Mouse (Mus musculus): ENCODE measurements around the gene Creld2. TPM values are rescaled to one million over a fixed set of nuclear protein-coding genes. Genes with fewer than 3 reads are reported as not detected.
A peak's percentile ranks its signal among the peaks of the same experiment; 100 is the strongest.

The Creld2 gene
- polyA plus RNA-seq, 1 experiment = 36.2 TPM

- no peak for DNase-seq (ENCODE audit: low spot score)
These were observed 33.7 kb downstream of the Creld2 start for GRCm38 (mm10) chr15:88853106-88853505.

DNA sequence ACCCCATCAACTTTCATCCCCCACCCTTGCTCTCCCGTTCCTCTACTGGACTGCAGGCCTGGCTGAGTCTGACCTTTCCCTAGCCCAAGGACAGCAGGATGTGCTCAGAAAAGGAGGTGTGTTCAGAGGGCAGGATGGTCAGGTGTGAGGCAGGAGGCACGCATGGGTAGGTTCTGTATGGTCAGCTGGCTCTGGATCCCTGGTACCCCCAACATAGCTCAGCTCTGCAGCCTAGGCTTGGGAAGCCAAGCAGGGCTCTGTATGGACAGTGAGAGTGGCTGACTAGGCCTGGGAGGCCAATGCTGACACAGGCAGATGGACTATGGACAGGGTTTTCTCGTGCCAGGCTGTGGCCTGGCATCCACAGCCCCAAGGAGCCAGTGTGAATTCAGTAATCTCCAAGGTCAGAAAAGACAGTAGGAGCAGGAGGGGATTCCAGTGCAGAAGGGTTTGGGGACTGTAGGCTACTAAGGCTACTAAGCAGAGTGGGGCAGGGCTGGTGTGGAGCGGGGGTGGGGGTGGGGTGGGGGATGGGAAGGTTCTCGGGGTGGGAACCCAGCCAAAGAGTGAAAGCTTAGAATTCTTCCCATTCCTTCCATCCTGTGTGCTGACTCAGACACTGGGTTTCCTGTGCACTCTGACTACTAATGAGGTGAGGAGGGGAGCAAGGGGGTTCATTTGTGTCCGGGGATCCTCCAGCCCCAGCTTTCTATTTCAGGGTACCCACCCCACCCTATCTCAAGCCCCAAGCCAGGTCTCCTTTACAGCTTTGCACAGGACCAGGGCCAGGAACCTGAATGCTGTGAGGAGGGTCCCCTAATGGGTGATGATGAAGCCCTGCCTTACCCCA lies 34.9 kb downstream of the Creld2 start:
- no peak for DNase-seq (ENCODE audit: low spot score)

DNA sequence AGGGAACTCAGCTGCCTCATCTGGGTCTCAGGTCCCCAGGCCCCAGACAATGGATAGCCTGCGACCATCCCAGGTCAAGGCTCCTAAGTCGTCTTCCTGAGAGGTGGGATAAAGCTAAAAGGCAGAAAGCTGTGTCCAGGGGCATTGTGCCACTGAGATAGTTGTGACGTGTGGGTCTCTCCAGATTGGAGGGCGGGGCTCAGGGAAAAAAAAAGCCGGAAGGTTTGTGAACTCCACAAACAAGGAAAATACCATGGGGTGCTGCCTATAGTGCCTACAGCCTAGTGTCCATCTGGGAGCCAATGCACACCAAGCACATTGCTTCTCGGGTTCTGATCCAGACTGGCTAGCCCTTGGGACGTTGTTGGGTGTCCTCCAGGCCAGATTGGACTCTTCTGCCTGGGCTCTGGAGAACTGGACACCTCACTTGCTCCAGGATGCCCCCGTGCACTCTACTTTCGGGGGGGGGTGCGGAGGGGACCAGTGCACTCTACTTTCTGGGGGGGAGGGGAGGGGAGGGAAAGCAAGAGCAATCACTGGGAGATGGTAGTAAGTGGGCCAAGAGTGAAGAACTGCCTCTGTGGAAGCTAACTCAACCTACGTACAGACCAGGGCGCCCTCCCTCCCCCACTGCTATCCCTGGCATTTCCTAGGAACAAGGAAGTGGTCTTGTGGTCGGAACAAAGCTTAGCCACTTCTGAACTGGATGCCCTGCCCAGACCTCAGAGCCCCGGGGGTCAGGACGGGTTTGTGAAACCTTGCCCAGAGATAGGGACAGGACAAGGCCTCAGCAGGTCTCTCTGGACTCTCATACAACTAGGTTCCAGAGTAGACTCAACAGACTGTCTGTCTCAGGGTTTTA lies 35.8 kb downstream of the Creld2 start:
- DNase-seq (ENCODE audit: low spot score) = no peak

GRCm38 (mm10) chr15:88855896-88856417 lies 36.5 kb downstream of the Creld2 start:
- no peak for DNase-seq (ENCODE audit: low spot score)

- DNase-seq (ENCODE audit: low spot score) = no peak
These were observed 37.2 kb downstream of the Creld2 start for GRCm38 (mm10) chr15:88856613-88857012.

GRCm38 (mm10) chr15:88857361-88857760 lies 37.9 kb downstream of the Creld2 start:
- DNase-seq (ENCODE audit: low spot score) = no peak

GRCm38 (mm10) chr15:88858141-88858541 lies 38.7 kb downstream of the Creld2 start:
- peak; percentile 33 for DNase-seq (ENCODE audit: low spot score)

- no peak for DNase-seq (ENCODE audit: low spot score)
These were observed 39.3 kb downstream of the Creld2 start for GRCm38 (mm10) chr15:88858707-88859106.

DNA sequence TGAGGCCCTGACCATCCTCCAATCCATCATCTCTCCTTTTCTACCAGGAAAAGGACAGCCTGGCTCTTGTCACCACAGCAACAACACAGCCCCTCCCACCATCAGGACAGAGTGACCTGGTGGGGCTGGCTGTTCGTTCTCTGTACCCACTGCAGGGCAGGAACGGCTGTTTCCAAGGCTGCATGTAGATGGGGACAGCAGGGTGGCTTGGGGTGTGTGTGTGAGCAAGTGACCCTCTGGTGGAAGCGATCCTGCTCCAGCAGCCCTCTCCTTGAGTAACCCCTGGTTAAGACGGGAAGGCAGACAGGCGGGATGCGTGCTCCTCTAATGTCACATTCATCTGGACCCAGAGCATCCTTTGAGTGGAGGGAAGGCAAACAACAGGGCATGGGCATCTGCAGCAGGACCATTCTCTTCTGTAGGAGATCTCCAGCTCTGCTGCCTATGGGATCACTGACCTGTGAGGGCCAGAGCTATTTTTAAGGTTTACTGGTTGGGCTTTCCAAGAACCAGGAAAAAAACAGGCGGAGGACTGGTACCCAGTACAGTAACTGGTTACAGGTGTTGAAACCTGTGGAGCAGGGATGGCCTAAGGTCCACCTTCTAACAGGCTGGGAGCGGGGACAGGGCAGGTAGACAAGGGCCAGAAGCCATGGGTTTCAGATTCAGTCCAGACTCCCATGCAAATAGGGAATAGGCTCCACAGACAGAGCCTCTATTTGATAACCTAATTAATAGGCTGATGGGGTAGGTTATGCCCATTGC lies 39.9 kb downstream of the Creld2 start:
- DNase-seq (ENCODE audit: low spot score) = no peak

GRCm38 (mm10) chr15:88860781-88861180 lies 41.3 kb downstream of the Creld2 start:
- DNase-seq (ENCODE audit: low spot score) = no peak

DNA sequence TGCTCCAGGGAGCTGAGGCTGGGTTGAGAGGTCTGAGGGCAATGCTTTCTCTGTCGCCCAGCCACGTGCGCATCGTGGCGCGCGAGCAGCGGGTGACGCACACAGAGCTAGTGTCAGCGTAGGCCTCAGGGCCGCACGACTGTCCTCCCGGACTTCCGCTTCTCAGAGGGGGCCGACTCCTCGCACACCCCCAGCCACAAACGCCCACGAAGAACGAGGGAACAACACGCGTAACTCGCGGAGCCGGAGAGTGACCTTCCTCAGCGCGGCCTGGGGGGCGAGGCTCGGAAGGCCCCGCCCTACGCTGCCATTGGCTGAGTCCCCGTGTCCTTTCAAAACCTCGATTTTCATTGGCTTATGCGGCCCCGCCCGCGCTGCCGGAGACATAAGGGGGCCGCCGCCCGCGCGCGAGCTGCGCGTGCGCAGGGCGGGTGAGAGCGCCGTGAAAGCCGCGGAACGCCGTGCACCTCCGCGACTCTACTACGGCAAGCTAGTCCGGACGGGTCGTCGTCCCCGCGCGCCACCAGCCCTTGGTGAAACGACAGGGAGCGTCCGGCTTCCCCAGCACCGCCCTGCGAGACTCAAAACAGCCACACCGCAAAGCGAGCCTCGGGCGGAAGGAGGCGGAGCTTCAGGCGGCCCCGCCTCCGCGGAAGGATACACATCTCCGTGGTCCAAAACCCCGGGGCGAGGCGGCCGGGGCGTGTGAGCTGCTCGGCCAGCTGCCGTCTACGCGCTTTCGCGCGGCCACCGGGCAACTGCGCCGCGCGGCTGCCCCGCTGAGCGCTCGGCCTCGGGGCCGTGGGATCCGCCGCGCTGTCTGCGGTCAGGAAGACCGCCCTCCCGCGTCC lies 42.6 kb downstream of the Creld2 start, which contains the start of gene Pim3:
Gene Pim3, plus strand, starts transcription at position 415 of the 851 bp plus-strand sequence.
- DNase-seq (ENCODE audit: low spot score) = peak; percentile 99

DNA sequence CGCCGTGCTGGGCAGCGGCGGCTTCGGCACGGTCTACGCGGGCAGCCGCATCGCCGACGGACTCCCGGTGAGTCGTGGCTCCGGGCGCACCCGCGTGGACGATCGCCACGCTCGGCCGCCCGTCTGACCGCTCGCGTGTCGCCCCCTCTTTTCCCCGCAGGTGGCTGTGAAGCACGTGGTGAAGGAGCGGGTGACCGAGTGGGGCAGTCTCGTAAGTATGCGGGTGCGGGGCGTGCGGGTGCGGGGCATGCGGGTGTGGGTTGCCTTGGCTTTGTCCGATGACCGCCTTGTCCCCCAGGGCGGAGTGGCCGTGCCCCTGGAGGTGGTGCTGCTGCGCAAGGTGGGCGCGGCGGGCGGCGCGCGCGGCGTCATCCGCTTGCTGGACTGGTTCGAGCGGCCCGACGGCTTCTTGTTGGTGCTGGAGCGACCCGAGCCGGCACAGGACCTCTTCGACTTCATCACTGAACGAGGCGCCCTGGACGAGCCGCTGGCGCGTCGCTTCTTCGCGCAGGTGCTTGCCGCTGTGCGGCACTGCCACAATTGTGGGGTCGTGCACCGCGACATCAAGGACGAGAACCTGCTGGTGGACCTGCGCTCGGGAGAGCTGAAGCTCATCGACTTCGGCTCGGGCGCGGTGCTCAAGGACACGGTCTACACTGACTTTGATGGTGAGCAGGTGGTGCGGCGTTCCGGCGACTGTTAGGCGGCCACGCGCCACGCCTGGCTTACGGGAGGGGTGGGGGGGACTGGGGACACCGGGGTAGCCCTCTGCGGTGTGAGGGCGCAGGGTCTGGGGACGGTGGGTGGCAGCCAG lies 43.6 kb downstream of the Creld2 start:
- peak; percentile 84 for DNase-seq (ENCODE audit: low spot score)

GRCm38 (mm10) chr15:88863695-88864231 lies 44.3 kb downstream of the Creld2 start:
- peak; percentile 73 for DNase-seq (ENCODE audit: low spot score)

DNA sequence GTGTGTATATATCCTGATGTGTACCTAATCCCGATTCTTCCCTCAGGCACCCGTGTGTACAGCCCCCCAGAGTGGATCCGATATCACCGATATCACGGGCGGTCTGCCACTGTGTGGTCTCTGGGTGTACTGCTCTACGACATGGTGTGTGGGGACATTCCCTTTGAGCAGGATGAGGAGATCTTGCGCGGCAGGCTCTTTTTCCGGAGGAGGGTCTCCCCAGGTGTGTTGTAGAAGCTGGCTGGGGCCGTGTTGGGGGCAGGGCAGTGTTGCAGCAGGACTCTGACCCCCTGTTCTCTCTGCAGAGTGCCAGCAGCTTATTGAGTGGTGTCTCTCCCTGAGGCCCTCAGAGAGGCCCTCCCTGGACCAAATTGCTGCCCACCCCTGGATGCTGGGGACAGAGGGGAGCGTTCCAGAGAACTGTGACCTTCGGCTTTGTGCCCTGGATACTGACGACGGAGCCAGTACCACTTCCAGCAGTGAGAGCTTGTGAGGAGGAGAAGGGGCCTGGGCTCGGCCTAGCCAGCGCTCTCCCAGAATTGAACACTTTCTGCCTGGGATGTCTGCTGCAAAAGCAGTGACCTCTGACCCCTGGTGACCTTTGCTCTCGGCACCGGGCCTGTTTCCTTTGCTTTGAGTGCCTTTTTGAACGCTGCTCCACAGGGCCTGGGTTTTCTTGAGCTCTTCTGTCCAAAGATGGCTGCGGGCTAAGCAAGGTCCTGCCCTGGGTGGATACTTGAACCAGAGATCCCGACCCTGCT lies 45.0 kb downstream of the Creld2 start:
- DNase-seq (ENCODE audit: low spot score) = no peak

- DNase-seq (ENCODE audit: low spot score) = no peak
These were observed 45.6 kb downstream of the Creld2 start for GRCm38 (mm10) chr15:88865061-88865460.

DNA sequence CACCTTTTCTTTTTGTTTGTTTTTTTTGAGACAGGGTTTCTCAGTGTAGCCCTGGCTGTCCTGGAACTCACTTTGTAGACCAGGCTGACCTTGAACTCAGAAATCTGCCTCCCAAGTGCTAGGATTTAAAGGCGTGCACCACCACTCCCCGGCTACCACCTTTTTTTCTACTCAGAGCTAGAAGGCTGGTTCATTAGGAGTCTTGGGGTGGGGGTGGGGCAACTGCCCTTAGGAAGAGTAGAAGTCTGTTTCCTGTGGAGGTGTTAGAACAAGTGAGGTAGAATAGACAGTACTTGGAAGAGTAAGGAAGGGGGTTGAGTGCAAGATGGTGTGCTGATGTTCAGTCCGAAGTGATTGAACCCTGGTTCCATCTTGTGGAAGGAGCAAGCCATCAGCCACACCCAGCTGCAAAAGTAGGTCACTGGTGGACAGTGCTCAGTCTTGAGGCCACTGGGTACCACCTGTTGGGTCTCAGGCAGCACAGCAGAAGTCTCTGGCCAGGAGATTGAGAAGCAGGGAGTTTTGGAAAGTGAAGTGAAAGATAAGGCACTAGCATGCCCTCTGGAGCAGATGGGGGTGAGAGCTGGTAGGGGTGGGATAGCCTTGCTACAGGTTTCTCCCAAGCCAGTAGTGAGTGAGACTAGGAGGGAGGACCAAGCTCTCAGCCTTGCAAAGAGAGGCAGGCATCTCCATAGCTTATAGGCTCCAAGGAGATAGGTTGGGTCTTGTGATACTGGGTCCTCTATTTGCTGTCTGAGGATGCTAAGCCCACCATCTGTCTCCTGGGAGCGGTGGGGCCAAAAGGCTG lies 46.6 kb downstream of the Creld2 start:
- DNase-seq (ENCODE audit: low spot score) = no peak

DNA sequence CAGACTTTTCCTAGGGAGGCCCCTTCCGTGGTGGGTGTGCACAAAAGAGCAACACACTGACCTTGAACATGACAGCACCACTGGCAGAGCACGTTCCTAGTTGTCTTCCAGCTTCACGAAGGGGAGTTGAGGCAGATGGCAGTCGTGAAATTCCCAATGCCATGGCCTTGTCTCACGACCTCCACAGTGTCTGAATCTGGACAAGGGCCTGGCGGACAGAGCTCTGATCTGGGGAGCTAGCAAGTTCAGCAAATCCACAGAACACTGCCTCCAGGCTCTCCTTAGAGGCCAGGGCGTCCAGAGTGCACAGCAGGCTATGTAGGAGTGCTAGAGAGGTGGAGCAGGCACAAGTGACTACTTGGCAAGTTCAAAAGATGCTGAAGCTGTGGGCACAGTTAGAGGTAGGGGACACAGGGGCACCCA lies 47.5 kb downstream of the Creld2 start:
- no peak for DNase-seq (ENCODE audit: low spot score)

All from urinary bladder, adult 2 months (tissue).